ENCODE assay signal across 9 mouse cellular contexts in the genomic region with DNA sequence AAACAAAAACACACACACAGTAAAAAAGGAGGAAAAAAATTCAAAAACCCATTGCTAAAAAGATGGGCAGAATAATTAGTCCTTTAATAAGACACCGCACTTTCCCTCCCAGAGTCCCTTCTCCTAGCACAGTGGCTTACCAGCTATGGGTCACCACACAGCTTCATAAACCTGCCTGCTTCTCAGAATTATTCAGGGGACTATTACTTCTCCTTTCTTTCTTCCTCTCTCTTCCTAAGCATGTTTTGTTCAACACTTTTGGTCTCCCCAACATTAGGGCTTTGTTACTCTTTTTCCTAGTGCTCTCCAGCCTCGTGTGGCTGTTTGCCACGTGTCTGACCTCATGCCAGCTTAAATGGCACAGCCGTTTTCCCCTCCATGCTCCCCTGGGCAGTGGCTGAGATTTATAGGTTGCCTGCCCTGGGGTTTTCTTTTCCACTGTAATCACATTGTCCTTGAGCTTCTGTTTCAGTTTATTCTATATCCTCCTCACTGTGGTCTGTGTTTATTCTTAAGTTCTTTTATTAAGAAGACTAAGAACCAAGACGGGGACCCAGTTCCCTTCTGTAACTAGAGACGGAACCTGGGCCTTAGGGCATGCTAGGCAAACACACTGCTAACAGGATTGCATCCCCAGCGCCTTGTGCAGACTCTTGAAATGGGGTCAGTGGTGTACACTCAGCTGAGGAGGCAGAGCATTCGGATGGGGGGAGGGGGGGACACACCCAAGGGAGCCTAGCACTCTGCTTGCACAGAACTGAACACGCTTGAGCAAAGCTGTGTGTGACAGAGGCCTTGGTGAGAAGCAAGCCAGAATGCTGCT. TPM values are rescaled to one million over a fixed set of nuclear protein-coding genes. Genes with fewer than 3 reads are reported as not detected.
DNase-seq lines count a peak whose midpoint lies in the region; ATAC-seq and TF ChIP-seq lines count a peak whose summit lies in the region.
"Had no signal": no experiment of that assay in that cellular context is flagged by ENCODE, and none has a peak within 500 bp of the region (broad histone marks: within the 10 kb centered on the region; RNA-seq: fewer than 3 reads in every experiment).

No protein-coding gene starts in this region.

- H3K36me3 ChIP-seq in liver, postnatal 0 days (replicated peaks; ENCODE audit: insufficient read depth, low read length) = no peaks in the 10 kb centered on the region
- H3K36me3 ChIP-seq in liver, embryonic 12.5 days = no peaks in the 10 kb centered on the region
- no peaks in the 10 kb centered on the region for H3K36me3 ChIP-seq in kidney, embryonic 16.5 days (ENCODE audit: insufficient read depth, low read length)
- H3K36me3 ChIP-seq in neural tube, embryonic 15.5 days = no peaks in the 10 kb centered on the region

- peaks cover 24% of the 10 kb centered on the region for H3K4me1 ChIP-seq in liver, postnatal 0 days (ENCODE audit: insufficient read depth)
- peaks cover 50% of the 10 kb centered on the region for H3K4me1 ChIP-seq in liver, embryonic 12.5 days
- peaks cover 14% of the 10 kb centered on the region for H3K4me1 ChIP-seq in kidney, embryonic 16.5 days (ENCODE audit: insufficient read depth, low read length)
- H3K4me1 ChIP-seq in neural tube, embryonic 15.5 days = peaks cover 20% of the 10 kb centered on the region
- no peaks in the 10 kb centered on the region for H3K4me1 ChIP-seq in lung, adult 2 months (ENCODE audit: control insufficient read depth, insufficient read depth, low read length)

- peak; percentile 58 for DNase-seq in adrenal gland, postnatal 14 days
- no peak for DNase-seq in adrenal gland, adult 8-10 months
- no peak for DNase-seq in liver, postnatal 0 days
- no peak for DNase-seq in ovary, adult 18-20 months (ENCODE audit: low spot score)
- no peak for DNase-seq in lung, adult 2 months
- DNase-seq: heart, postnatal 36 days had no signal

- no peak overlapping the region for H3K9ac ChIP-seq in liver, postnatal 0 days (replicated peaks)
- H3K9ac ChIP-seq in liver, embryonic 12.5 days = no peak overlapping the region; the same call in 1 of the 2 replicates
- no peak overlapping the region for H3K9ac ChIP-seq in kidney, embryonic 16.5 days (replicated peaks; ENCODE audit: low read length)
- H3K9ac ChIP-seq in neural tube, embryonic 15.5 days (replicated peaks) = no peak overlapping the region

- H3K9me3 ChIP-seq in liver, postnatal 0 days (ENCODE audit: low read length) = no peaks in the 10 kb centered on the region
- no peaks in the 10 kb centered on the region for H3K9me3 ChIP-seq in liver, embryonic 12.5 days (replicated peaks)
- no peaks in the 10 kb centered on the region for H3K9me3 ChIP-seq in kidney, embryonic 16.5 days (ENCODE audit: low read length)
- H3K9me3 ChIP-seq in neural tube, embryonic 15.5 days (replicated peaks) = no peaks in the 10 kb centered on the region

- H3K4me2 ChIP-seq in liver, postnatal 0 days (ENCODE audit: low read depth, low read length) = no peak overlapping the region
- no peak overlapping the region for H3K4me2 ChIP-seq in liver, embryonic 12.5 days
- H3K4me2 ChIP-seq in kidney, embryonic 16.5 days (replicated peaks; ENCODE audit: low read depth, low read length) = no peak overlapping the region
- H3K4me2 ChIP-seq in neural tube, embryonic 15.5 days = no peak overlapping the region

- 59% methylated on average over 9 of the region's 9 CpGs for WGBS in liver, postnatal 0 days (ENCODE audit: insufficient replicate concordance)
- 66% methylated on average over 9 of the region's 9 CpGs for WGBS in liver, embryonic 12.5 days (ENCODE audit: insufficient replicate concordance)
- WGBS in kidney, embryonic 16.5 days = 23% methylated on average over 9 of the region's 9 CpGs
- WGBS in neural tube, embryonic 15.5 days = 17% methylated on average over 9 of the region's 9 CpGs
- 53% methylated on average over 9 of the region's 9 CpGs for WGBS in lung, adult 2 months

- no peak for TF ChIP-seq EP300 in liver, postnatal 0 days (IDR thresholded peaks at IDR 0.05; ENCODE audit: low read depth)

- H3K27ac ChIP-seq in liver, postnatal 0 days (ENCODE audit: low read depth) = 0 out of 2 replicates have a peak overlapping the region, but pooled peaks have one; percentile 22
- no peak overlapping the region for H3K27ac ChIP-seq in liver, embryonic 12.5 days
- peak overlapping the region; percentile 41; the same call in 1 of the 2 replicates for H3K27ac ChIP-seq in kidney, embryonic 16.5 days (ENCODE audit: low read length)
- peak overlapping the region; percentile 72 for H3K27ac ChIP-seq in neural tube, embryonic 15.5 days (replicated peaks)

- no peak overlapping the region for H3K4me3 ChIP-seq in liver, postnatal 0 days (ENCODE audit: low read depth, low read length)
- no peak overlapping the region for H3K4me3 ChIP-seq in liver, embryonic 12.5 days
- H3K4me3 ChIP-seq in kidney, embryonic 16.5 days (ENCODE audit: low read length) = no peak overlapping the region
- H3K4me3 ChIP-seq in neural tube, embryonic 15.5 days (replicated peaks) = no peak overlapping the region
- H3K4me3 ChIP-seq in lung, adult 2 months (replicated peaks; ENCODE audit: extremely low read depth, low read depth, low read length) = no peak overlapping the region

- ATAC-seq in liver, postnatal 0 days = no peak
- ATAC-seq in liver, embryonic 12.5 days = no peak
- ATAC-seq in kidney, embryonic 16.5 days (ENCODE audit: low FRiP score, low TSS enrichment) = peak; percentile 90
- ATAC-seq in neural tube, embryonic 15.5 days (ENCODE audit: low FRiP score) = peak; percentile 59; the same call in 1 of the 2 replicates

- H3K27me3 ChIP-seq in liver, postnatal 0 days (ENCODE audit: insufficient read depth, low read length) = no peaks in the 10 kb centered on the region
- no peaks in the 10 kb centered on the region for H3K27me3 ChIP-seq in liver, embryonic 12.5 days (replicated peaks)
- H3K27me3 ChIP-seq in kidney, embryonic 16.5 days (ENCODE audit: insufficient read depth, low read length) = no peaks in the 10 kb centered on the region
- H3K27me3 ChIP-seq in neural tube, embryonic 15.5 days (replicated peaks) = no peaks in the 10 kb centered on the region

- no peak for TF ChIP-seq POLR2A in lung, adult 2 months (IDR thresholded peaks at IDR 0.05; ENCODE audit: borderline replicate concordance, extremely low read depth, low read depth, low read length)

- no peak for TF ChIP-seq CTCF in liver, postnatal 0 days (IDR thresholded peaks at IDR 0.05; ENCODE audit: low read depth)
- no peak for TF ChIP-seq CTCF in lung, adult 2 months (IDR thresholded peaks at IDR 0.05; ENCODE audit: insufficient read depth, low read length)

RNA-seq across cellular contexts. Expression of a gene that starts 54.2 kb away (rescaled TPM):
- total RNA-seq in adrenal gland, postnatal 14 days (2021) = 25.6 and 29.9 TPM in 2 replicates
- total RNA-seq in adrenal gland, adult 8-10 months (2022) = 10 to 100 TPM; 35.7 to 48.0 (median 40.7) TPM
- polyA plus RNA-seq in liver, postnatal 0 days (2015; fragmentation: Nextera tagmentation; extraction: Ambion mirVana) = 6.6 and 7.1 TPM in 2 replicates
- polyA plus RNA-seq in liver, embryonic 12.5 days (2016; fragmentation: Nextera tagmentation; extraction: Ambion mirVana) = 15.6 and 16.0 TPM in 2 replicates
- 22.1 and 23.6 TPM in 2 replicates for polyA plus RNA-seq in kidney, embryonic 16.5 days (2015; fragmentation: Nextera tagmentation; extraction: Ambion mirVana)
- 16.8 and 18.8 TPM in 2 replicates for polyA plus RNA-seq in neural tube, embryonic 15.5 days (2015; fragmentation: Nextera tagmentation; extraction: Ambion mirVana)
- polyA plus RNA-seq in lung, adult 2 months (2012; rRNA removed) = 17.0 and 17.7 TPM in 2 replicates

Comparison
In these comparisons a context has a peak if more than half of its experiments do, and no peak if none do; other contexts are left out.
1. ATAC-seq: peak in kidney, embryonic 16.5 days (single experiment) and neural tube, embryonic 15.5 days (single experiment); none in liver, postnatal 0 days (single experiment) and liver, embryonic 12.5 days (single experiment).